Mouse (Mus musculus): ENCODE data around the gene Fermt1. TPM values are rescaled to one million over a fixed set of nuclear protein-coding genes. Genes with fewer than 3 reads are reported as not detected.

Fermt1 gene
- polyA plus RNA-seq, 1 experiment from 2014 or later: 0.04 TPM

DNA sequence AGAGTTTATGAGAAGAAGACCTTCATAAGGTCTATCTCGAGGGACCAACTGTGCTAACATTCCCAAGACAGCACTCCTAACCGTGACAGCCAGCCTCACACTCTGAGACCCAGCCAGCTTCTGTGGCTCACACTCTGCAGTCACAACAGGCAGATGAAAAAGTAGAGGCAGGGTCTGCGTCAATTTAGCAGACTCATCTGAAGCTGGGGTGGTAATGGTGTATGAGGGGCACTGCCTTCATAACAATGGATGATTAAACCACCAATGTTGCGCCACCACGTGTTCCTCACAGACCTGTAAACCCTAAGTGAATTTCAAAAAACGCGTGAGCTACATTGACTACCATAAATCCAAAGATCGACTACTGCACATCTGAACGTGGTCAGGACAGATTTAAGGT lies 2.1 kb downstream of the Fermt1 start:
- Histone ChIP-seq H3K4me2 (no peak overlapping the region), H3K36me3 (no peaks in the 10 kb centered on the region), H3K9ac (no peak overlapping the region), H3K9me3 (no peaks in the 10 kb centered on the region), H3K27ac (replicated peaks) (no peak overlapping the region), H3K4me1 (replicated peaks) (peaks cover 14% of the 10 kb centered on the region), H3K27me3 (peaks cover 46% of the 10 kb centered on the region), H3K4me3 (no peak overlapping the region)
- WGBS: 53% methylated on average over 9 of the region's 9 CpGs
- ATAC-seq (ENCODE audit: low FRiP score, low read depth): no peak

DNA sequence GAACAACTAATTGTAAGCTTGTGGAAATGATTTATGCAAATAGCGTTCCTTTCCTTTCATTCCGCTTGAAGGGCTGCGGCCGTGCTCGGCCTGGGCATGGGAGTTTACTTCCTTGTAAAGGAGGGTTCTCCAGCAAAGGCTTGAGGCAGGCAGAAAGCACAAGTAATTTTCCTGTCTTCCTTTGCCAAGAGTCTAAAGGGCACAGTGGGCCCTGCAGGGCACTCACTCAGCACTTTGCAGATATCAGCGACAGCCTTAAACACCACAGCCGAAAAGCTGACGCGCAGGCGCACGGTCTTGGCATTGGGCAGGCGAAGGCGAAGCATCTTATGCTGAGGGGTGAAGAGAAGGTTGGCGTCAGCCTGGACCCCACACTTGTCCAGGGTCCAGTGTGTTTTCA lies 6.7 kb downstream of the Fermt1 start:
- Histone ChIP-seq H3K9me3 (no peaks in the 10 kb centered on the region), H3K4me3 (no peak overlapping the region), H3K4me1 (replicated peaks) (no peaks in the 10 kb centered on the region), H3K4me2 (no peak overlapping the region), H3K27ac (replicated peaks) (no peak overlapping the region), H3K36me3 (no peaks in the 10 kb centered on the region), H3K9ac (no peak overlapping the region), H3K27me3 (peaks cover 14% of the 10 kb centered on the region)
- ATAC-seq (ENCODE audit: low FRiP score, low read depth): no peak
- WGBS: 78% methylated on average over 14 of the region's 14 CpGs

DNA sequence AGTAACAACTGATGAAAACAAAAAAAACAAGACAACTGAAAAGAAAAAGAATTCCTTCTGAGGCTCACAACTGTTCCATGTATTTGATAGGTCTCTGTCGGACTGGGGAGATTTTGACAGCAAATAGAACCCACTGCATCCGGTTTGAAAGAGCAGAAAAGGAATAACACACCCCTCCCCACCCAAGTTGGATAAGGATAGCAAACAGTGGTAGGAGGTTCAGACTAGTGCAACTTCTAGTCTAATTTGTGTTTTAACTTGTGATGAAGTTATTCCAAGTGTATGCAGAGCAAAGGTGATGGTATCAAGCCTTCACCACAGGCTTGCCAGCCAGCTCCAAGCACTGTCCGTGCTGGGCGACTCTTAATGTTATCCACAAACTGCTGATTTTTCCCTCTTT lies 9.5 kb downstream of the Fermt1 start:
- ATAC-seq (ENCODE audit: low FRiP score, low read depth): no peak
- Histone ChIP-seq H3K4me3 (no peak overlapping the region), H3K4me2 (no peak overlapping the region), H3K4me1 (replicated peaks) (no peaks in the 10 kb centered on the region), H3K27me3 (no peaks in the 10 kb centered on the region), H3K36me3 (no peaks in the 10 kb centered on the region), H3K9me3 (no peaks in the 10 kb centered on the region), H3K27ac (replicated peaks) (no peak overlapping the region), H3K9ac (no peak overlapping the region)
- 90% methylated on average over 4 of the region's 4 CpGs for WGBS

DNA sequence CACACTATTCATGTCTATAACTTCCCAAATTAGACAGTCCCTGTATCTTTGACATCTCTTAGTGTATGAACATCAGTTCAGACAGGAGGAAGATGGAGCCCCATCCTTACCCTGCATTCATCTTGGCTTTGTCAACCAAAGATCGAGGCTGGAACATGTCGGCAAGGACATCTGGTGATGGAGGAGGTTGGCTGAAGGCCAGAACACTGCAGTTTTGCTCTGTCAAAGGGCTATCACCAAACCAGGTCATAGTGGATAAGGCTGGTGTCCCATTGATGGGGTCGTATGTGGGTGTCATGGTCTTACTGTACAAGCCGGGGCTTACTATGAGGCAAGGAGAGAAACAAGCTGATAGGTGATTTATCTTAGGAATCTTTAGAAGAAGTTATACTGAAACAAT lies 11.0 kb downstream of the Fermt1 start:
- no peak overlapping the region for H3K27ac ChIP-seq (replicated peaks)
- no peaks in the 10 kb centered on the region for H3K4me1 ChIP-seq (replicated peaks)
- H3K9ac ChIP-seq: no peak overlapping the region
- H3K9me3 ChIP-seq: no peaks in the 10 kb centered on the region
- no peak overlapping the region for H3K4me3 ChIP-seq
- H3K27me3 ChIP-seq: no peaks in the 10 kb centered on the region
- no peak for ATAC-seq (ENCODE audit: low FRiP score, low read depth)
- no peaks in the 10 kb centered on the region for H3K36me3 ChIP-seq
- WGBS: 93% methylated on average over 4 of the region's 4 CpGs
- H3K4me2 ChIP-seq: no peak overlapping the region

DNA sequence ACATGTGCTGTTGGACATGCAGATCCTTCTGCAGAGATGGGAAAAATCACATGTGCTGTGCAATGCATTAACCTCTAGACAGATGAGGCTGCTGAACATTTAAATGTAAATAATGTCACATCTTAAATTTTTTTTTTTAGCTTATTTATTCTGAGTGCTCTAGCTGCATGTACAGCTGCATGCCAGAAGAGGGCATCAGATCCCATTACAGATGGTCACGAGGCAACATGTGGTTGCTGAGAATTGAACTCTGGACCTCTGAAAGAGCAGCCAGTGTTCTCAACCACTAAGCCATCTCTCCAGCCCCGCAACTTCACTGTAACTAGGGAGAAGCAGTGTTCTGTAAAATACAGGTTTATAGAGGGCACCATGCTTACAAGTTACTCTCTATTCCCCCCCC lies 11.6 kb downstream of the Fermt1 start:
- WGBS: 86% methylated on average over 2 of the region's 2 CpGs
- Histone ChIP-seq H3K9me3 (no peaks in the 10 kb centered on the region), H3K9ac (no peak overlapping the region), H3K4me3 (no peak overlapping the region), H3K27ac (replicated peaks) (no peak overlapping the region), H3K27me3 (no peaks in the 10 kb centered on the region), H3K36me3 (no peaks in the 10 kb centered on the region), H3K4me2 (no peak overlapping the region), H3K4me1 (replicated peaks) (no peaks in the 10 kb centered on the region)
- ATAC-seq (ENCODE audit: low FRiP score, low read depth): no peak

DNA sequence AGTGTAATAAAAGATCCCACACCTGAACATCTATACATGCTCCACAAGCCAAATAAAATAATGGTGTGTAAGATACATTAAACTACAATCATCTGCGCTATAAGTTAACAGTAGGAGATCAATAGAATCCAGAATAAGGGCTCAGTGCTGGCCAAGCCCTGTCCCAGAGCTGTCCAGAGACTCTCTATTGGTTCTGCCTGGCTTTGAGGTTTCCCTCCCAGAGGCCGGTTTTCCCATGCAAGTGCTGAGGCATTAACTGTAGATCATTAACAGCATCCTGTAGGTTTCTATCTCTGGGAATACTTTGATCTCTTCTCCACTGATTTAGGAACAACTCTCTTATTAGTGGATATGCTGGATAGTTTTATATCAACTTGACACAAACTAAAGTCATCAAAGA lies 16.7 kb downstream of the Fermt1 start:
- 81% methylated on average over 2 of the region's 2 CpGs for WGBS
- H3K27ac ChIP-seq (replicated peaks): no peak overlapping the region
- no peak overlapping the region for H3K4me2 ChIP-seq
- H3K36me3 ChIP-seq: no peaks in the 10 kb centered on the region
- no peak overlapping the region for H3K4me3 ChIP-seq
- H3K4me1 ChIP-seq (replicated peaks): no peaks in the 10 kb centered on the region
- no peak overlapping the region for H3K9ac ChIP-seq
- H3K9me3 ChIP-seq: no peaks in the 10 kb centered on the region
- H3K27me3 ChIP-seq: no peaks in the 10 kb centered on the region
- ATAC-seq (ENCODE audit: low FRiP score, low read depth): no peak

DNA sequence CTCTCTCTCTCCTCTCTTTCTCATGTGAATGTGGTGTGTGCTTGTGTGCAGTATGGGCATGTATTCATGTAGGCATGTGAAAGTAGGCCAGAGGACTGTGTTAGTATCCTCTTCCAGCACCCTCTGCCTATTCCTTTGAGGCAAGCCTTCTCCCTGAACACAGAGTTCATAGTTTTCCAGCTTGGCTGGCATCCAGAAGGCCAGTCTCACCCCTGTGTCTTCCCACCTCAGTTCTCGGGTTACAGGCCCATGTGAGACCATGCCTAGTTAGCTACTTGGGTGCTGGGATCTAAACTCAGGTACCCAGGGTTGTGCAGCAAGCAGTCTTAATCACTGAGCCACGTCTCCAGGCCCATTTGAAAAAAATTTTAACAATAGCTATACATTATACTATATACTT lies 17.8 kb downstream of the Fermt1 start:
- no peak overlapping the region for H3K9ac ChIP-seq
- no peaks in the 10 kb centered on the region for H3K36me3 ChIP-seq
- no peaks in the 10 kb centered on the region for H3K4me1 ChIP-seq (replicated peaks)
- no peak for ATAC-seq (ENCODE audit: low FRiP score, low read depth)
- no peaks in the 10 kb centered on the region for H3K27me3 ChIP-seq
- no peaks in the 10 kb centered on the region for H3K9me3 ChIP-seq
- no peak overlapping the region for H3K27ac ChIP-seq (replicated peaks)
- no peak overlapping the region for H3K4me3 ChIP-seq
- H3K4me2 ChIP-seq: no peak overlapping the region
- WGBS: 67% methylated on average over 2 of the region's 2 CpGs

DNA sequence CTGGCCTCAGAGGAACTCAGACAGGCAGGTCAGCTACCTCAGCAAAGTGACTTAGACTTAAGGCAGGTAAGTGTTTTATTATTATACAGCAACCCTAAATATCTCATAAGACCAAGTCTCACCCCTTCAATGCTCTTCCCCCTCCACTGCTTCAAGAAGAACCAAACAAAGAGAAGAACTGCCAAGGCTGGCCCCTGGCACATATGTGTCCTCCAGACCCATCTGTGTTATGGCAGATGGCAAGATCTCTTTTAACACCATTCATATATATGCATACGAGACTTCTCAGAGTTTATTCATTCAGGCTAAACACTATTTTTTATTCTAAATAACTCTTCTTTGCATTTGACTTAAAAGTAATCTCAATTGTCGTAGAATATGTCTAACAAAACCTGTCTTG lies 18.4 kb downstream of the Fermt1 start:
- Histone ChIP-seq H3K36me3 (no peaks in the 10 kb centered on the region), H3K4me3 (no peak overlapping the region), H3K27me3 (no peaks in the 10 kb centered on the region), H3K9me3 (no peaks in the 10 kb centered on the region), H3K27ac (replicated peaks) (no peak overlapping the region), H3K4me2 (no peak overlapping the region), H3K4me1 (replicated peaks) (no peaks in the 10 kb centered on the region), H3K9ac (no peak overlapping the region)
- no peak for ATAC-seq (ENCODE audit: low FRiP score, low read depth)
- 78% methylated on average over 2 of the region's 2 CpGs for WGBS

DNA sequence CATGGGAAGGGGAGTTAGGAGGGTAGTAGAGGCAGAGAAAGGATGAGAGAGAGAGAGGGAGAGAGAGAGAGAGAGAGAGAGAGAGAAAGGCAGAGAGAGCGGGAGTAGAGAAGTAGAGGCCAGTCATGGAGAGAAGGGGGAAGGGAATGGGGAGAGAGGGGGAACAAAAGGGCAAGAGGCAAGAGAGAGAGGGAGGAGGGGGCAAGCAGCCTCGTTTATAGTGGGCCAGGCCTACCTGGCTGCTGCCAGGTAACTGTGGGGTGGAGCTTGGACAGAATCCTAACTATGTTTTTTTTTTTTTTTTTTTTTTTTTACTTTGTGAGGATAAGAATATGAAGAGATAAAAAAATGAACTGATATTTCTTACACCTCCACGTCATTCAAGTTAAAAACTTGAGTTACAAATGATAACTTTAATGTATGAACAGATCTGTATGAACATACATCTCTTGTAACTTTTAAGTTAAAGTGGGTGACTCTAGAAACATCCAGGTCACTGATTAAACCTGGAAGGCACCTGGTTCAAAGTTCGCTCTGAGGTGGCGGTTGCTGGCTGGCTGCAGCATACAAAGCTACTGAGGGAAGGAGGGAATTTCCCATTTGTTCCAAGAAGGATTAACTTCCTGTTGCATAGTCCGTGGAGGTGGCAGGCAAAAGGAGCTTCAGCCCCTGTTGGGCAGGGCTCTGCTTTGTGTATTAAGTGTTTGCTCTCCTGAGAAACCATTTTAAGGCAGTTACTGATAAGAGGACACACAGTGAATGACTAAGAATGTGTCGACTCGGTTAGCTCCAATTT lies 22.2 kb downstream of the Fermt1 start:
- H3K9me3 ChIP-seq: no peaks in the 10 kb centered on the region
- 63% methylated on average over 8 of the region's 8 CpGs for WGBS
- no peaks in the 10 kb centered on the region for H3K27me3 ChIP-seq
- H3K27ac ChIP-seq (replicated peaks): no peak overlapping the region
- H3K4me3 ChIP-seq: no peak overlapping the region
- no peak overlapping the region for H3K4me2 ChIP-seq
- no peaks in the 10 kb centered on the region for H3K4me1 ChIP-seq (replicated peaks)
- no peaks in the 10 kb centered on the region for H3K36me3 ChIP-seq
- no peak for ATAC-seq (ENCODE audit: low FRiP score, low read depth)
- no peak overlapping the region for H3K9ac ChIP-seq

DNA sequence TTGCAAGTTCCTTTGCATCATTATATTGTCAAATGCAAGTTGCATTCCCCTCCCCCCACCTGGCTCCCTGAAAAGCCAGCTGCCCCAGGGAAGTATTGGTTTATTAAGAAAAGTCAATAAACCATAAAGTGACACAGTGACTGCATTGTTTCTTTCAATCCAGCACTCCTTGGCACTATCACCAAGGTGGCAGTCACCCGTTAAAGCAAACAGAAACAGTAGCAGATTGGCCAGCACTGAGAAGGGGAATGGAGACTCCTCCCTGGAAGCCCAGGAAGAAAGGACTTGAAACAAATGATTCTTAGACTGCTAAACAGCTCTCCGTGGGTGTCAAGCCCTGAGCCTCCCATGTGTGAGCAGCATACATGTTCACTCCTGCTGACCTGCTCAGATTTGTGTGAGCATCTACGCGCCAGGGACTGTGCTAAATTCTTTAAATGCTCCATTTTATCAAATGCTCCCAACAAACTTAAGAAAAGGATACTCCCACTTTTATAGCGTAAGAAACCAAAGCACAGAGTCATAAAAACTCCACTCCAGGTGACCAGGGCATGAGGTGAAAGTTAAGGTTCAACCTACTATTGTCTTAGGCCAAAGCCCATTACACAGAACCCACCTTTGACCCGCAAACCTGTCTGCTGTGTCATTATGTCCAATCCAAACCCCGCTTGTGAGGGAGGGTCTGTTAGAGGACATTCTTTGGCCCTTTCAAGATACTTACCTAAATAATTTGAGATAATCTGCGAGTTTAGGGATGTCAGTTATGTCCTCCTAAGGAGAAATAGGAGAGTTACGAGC lies 23.4 kb downstream of the Fermt1 start:
- H3K27ac ChIP-seq (replicated peaks): no peak overlapping the region
- H3K4me2 ChIP-seq: no peak overlapping the region
- no peak for ATAC-seq (ENCODE audit: low FRiP score, low read depth)
- H3K9me3 ChIP-seq: no peaks in the 10 kb centered on the region
- WGBS: 72% methylated on average over 9 of the region's 9 CpGs
- H3K27me3 ChIP-seq: no peaks in the 10 kb centered on the region
- no peaks in the 10 kb centered on the region for H3K4me1 ChIP-seq (replicated peaks)
- no peaks in the 10 kb centered on the region for H3K36me3 ChIP-seq
- H3K4me3 ChIP-seq: no peak overlapping the region
- no peak overlapping the region for H3K9ac ChIP-seq

DNA sequence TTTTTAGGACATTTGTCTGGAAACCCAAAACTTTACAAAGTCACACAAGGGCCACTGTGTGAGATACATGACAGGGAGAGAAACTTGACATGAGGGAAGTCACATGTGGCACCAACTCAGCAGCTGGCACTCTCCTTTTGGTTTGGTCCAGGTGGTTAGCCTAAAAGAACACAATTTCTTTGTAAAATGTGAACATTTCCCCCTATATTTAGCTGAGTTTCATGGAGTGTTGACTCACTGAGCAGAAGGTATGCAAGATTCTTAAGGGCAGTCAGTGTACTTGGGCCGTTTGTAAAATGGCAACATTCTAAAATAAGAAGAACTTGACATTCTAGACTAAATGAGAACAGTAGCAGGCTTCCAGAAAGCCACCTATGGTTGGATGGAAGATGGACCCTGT lies 30.9 kb downstream of the Fermt1 start:
- H3K9ac ChIP-seq: no peak overlapping the region
- no peak overlapping the region for H3K4me3 ChIP-seq
- H3K4me1 ChIP-seq (replicated peaks): no peaks in the 10 kb centered on the region
- H3K9me3 ChIP-seq: no peaks in the 10 kb centered on the region
- H3K27me3 ChIP-seq: no peaks in the 10 kb centered on the region
- no peak overlapping the region for H3K4me2 ChIP-seq
- no peak overlapping the region for H3K27ac ChIP-seq (replicated peaks)
- no peak for ATAC-seq (ENCODE audit: low FRiP score, low read depth)
- H3K36me3 ChIP-seq: no peaks in the 10 kb centered on the region
- 86% methylated on average over 1 of the region's 1 CpGs for WGBS

DNA sequence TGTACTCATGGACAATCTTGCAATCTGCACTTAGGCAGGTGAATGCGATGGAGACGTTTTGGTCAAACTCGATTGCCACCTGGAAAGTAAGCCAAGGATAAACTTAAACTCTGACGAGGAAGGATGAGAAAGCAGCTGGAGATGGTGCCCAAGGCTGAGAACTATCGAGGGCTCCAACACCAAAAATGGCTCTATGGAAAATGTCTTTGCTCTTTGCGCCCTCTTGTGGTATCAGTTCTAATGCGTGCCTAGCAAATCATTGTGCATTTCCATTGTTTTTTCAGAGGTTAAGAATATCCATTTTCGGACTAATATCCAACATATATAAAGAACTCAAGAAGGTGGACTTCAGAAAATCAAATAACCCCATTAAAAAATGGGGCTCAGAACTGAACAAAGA lies 38.9 kb downstream of the Fermt1 start:
- Histone ChIP-seq H3K4me2 (no peak overlapping the region), H3K36me3 (no peaks in the 10 kb centered on the region), H3K9me3 (no peaks in the 10 kb centered on the region), H3K27me3 (no peaks in the 10 kb centered on the region), H3K4me3 (no peak overlapping the region), H3K9ac (no peak overlapping the region), H3K27ac (replicated peaks) (no peak overlapping the region), H3K4me1 (replicated peaks) (no peaks in the 10 kb centered on the region)
- 30% methylated on average over 8 of the region's 8 CpGs for WGBS
- no peak for ATAC-seq (ENCODE audit: low FRiP score, low read depth)
